ENCODE assay signal across 26 mouse cellular contexts in genomic region chr11:120053846-120054245, GRCm38 (mm10). TPM values are rescaled to one million over a fixed set of nuclear protein-coding genes. Genes with fewer than 3 reads are reported as not detected.
DNase-seq lines count a peak whose midpoint lies in the region; ATAC-seq and TF ChIP-seq lines count a peak whose summit lies in the region.
"Had no signal": no experiment of that assay in that cellular context is flagged by ENCODE, and none has a peak within 500 bp of the region (broad histone marks: within the 10 kb centered on the region; RNA-seq: fewer than 3 reads in every experiment).

No protein-coding gene starts in this region.

- ATAC-seq in inflammation-experienced regulatory T-cells, adult 6 months: no peak
- ATAC-seq in intestine, embryonic 15.5 days: no peak
- ATAC-seq: activated CD4-positive, CD25-positive, alpha-beta regulatory T cell, adult 4 months; CD4-positive, CD25-positive, alpha-beta regulatory T cell, adult 4 months; Patski had no signal

- no peaks in the 10 kb centered on the region for H3K27me3 ChIP-seq in intestine, embryonic 15.5 days (replicated peaks)
- H3K27me3 ChIP-seq: Patski had no signal

- WGBS in intestine, embryonic 15.5 days: 75% methylated on average over 4 of the region's 4 CpGs

- H3K4me3 ChIP-seq in ES-E14 (ENCODE audit: insufficient read depth in 1 of 2, low read depth in 1 of 2, low read length in 2 of 2, poor library complexity in 1 of 2, severe bottlenecking in 1 of 2): no peak overlapping the region
- H3K4me3 ChIP-seq in intestine, embryonic 15.5 days (replicated peaks): no peak overlapping the region

- H3K27ac ChIP-seq in ES-E14 (ENCODE audit: insufficient read depth, low read depth, low read length, poor library complexity, severe bottlenecking): no peak overlapping the region
- no peak overlapping the region for H3K27ac ChIP-seq in intestine, embryonic 15.5 days

- H3K4me2 ChIP-seq in intestine, embryonic 15.5 days (replicated peaks): no peak overlapping the region

- H3K9me3 ChIP-seq in ES-E14 (ENCODE audit: control insufficient read depth, insufficient read depth, low read depth, low read length): no peaks in the 10 kb centered on the region
- no peaks in the 10 kb centered on the region for H3K9me3 ChIP-seq in intestine, embryonic 15.5 days
- H3K9me3 ChIP-seq: G1E had no signal

- no peak overlapping the region for H3K9ac ChIP-seq in ES-E14 (ENCODE audit: insufficient read depth, low read depth, low read length, poor library complexity, severe bottlenecking)
- H3K9ac ChIP-seq in intestine, embryonic 15.5 days: no peak overlapping the region

- no peaks in the 10 kb centered on the region for H3K36me3 ChIP-seq in ES-E14 (ENCODE audit: control insufficient read depth, insufficient read depth, low read length, poor library complexity, severe bottlenecking)
- no peaks in the 10 kb centered on the region for H3K36me3 ChIP-seq in intestine, embryonic 15.5 days
- H3K36me3 ChIP-seq: G1E had no signal

- H3K4me1 ChIP-seq in ES-E14 (ENCODE audit: control insufficient read depth in 2 of 2, insufficient read depth in 2 of 2, low read length in 2 of 2, poor library complexity in 1 of 2): peaks cover 0 to 4% of the 10 kb centered on the region in 2 experiments; a peak in 1 of 4 replicates
- peaks cover 14% of the 10 kb centered on the region for H3K4me1 ChIP-seq in intestine, embryonic 15.5 days (replicated peaks)

- in situ Hi-C loops in ES-E14 (cut with MboI; ENCODE audit: low sequenced_read_pairs in 2 of 2, unreplicated experiment in 2 of 2): no loop called here

- peak; percentile 76 for DNase-seq in ES-CJ7 (ENCODE audit: low read depth, low spot score)
- no peak for DNase-seq in ES-E14 (ENCODE audit: low read depth, low spot score)
- DNase-seq in R1 (ENCODE audit: low read depth, low spot score): peak; percentile 61
- peak; percentile 52 for DNase-seq in ZHBTc4 (ENCODE audit: low read depth, low spot score)
- DNase-seq in kidney, postnatal 4 days: no peak
- no peak for DNase-seq in layer of hippocampus, postnatal 10 days (ENCODE audit: low spot score in 2 of 2)
- DNase-seq: adrenal gland, adult 2 months; adrenal gland, adult 8-10 months; adrenal gland, postnatal 10 days; adrenal gland, postnatal 14 days; adrenal gland, postnatal 25 days; adrenal gland, postnatal 36 days; B cell, adult 2 months; cerebellum, adult 11 months; cerebellum, adult 11-12 months; cerebellum, adult 18-20 months; cerebellum, adult 2 months; cerebellum, adult 8-10 months; cerebellum, adult 9-10 months had no signal

TF ChIP-seq in ES-E14, 5 proteins besides CTCF, POLR2A, EP300 and RAD21:
- no peak for TF ChIP-seq HCFC1 (IDR thresholded peaks at IDR 0.05; ENCODE audit: borderline replicate concordance, insufficient read depth, low read length)
- TF ChIP-seq ZC3H11A (IDR thresholded peaks at IDR 0.05; ENCODE audit: borderline replicate concordance, low read depth, low read length): no peak
- 0 out of 2 replicates have a peak, but pooled peaks have one; percentile 60 for TF ChIP-seq CHD2 (IDR thresholded peaks at IDR 0.05; ENCODE audit: low read depth, low read length)

RNA-seq across cellular contexts. Expression of gene Aatk, which starts 6.9 kb away (rescaled TPM):
- total RNA-seq in ES-E14 (2012; rRNA removed): 1.2 and 2.2 TPM in 2 replicates
- polyA plus RNA-seq in inflammation-experienced regulatory T-cells, adult 6 months (2017; shearing (Covaris generic)): not detected
- 3.1 and 3.4 TPM in 2 replicates for polyA plus RNA-seq in intestine, embryonic 15.5 days (2015; fragmentation: Nextera tagmentation; extraction: Ambion mirVana)
- 100 to 1,000 TPM; 136 to 148 TPM for total RNA-seq in layer of hippocampus, postnatal 10 days (2021)
- polyA plus RNA-seq: activated CD4-positive, CD25-positive, alpha-beta regulatory T cell, adult 4 months; C2C12; CD4-positive, CD25-positive, alpha-beta regulatory T cell, adult 4 months; G1E had no signal

RNA-seq across cellular contexts. Expression of gene Cep131, which starts 32.8 kb away (rescaled TPM):
- 24.0 and 43.4 TPM in 2 replicates for total RNA-seq in ES-E14 (2012; rRNA removed)
- polyA plus RNA-seq in inflammation-experienced regulatory T-cells, adult 6 months (2017; shearing (Covaris generic)): under 1 TPM; 0.28 to 0.48 (median 0.29) TPM
- 14.2 and 19.7 TPM in 2 replicates for polyA plus RNA-seq in intestine, embryonic 15.5 days (2015; fragmentation: Nextera tagmentation; extraction: Ambion mirVana)
- 10 to 100 TPM; 44.3 to 53.4 TPM for total RNA-seq in layer of hippocampus, postnatal 10 days (2021)

RNA-seq across cellular contexts. Expression of gene Tepsin, which starts 44.7 kb away (rescaled TPM):
- total RNA-seq in ES-E14 (2012; rRNA removed): 26.5 and 37.1 TPM in 2 replicates
- polyA plus RNA-seq in inflammation-experienced regulatory T-cells, adult 6 months (2017; shearing (Covaris generic)): 10 to 100 TPM in 1 of 3 experiments, 1 to 10 TPM in 2; 8.1 to 12.5 (median 9.3) TPM
- polyA plus RNA-seq in intestine, embryonic 15.5 days (2015; fragmentation: Nextera tagmentation; extraction: Ambion mirVana): 15.4 and 17.7 TPM in 2 replicates
- 10 to 100 TPM; 19.3 to 19.7 TPM for total RNA-seq in layer of hippocampus, postnatal 10 days (2021)

RNA-seq across cellular contexts. Expression of gene Ndufaf8, which starts 44.9 kb away (rescaled TPM):
- 48.8 and 49.3 TPM in 2 replicates for total RNA-seq in ES-E14 (2012; rRNA removed)
- polyA plus RNA-seq in inflammation-experienced regulatory T-cells, adult 6 months (2017; shearing (Covaris generic)): 10 to 100 TPM; 88.3 to 98.3 (median 92.6) TPM
- 90.8 and 109 TPM in 2 replicates for polyA plus RNA-seq in intestine, embryonic 15.5 days (2015; fragmentation: Nextera tagmentation; extraction: Ambion mirVana)
- 10 to 100 TPM; 36.4 to 37.3 TPM for total RNA-seq in layer of hippocampus, postnatal 10 days (2021)

Comparison
In these comparisons a context has a peak if more than half of its experiments do, and no peak if none do; other contexts are left out.
1. DNase-seq: peak in ES-CJ7 (single experiment), R1 (single experiment) and ZHBTc4 (single experiment); none in ES-E14 (single experiment), kidney, postnatal 4 days (0 of 2) and layer of hippocampus, postnatal 10 days (0 of 2).
2. RNA of gene Aatk, which starts 6.9 kb away (total RNA-seq): 136 to 148 TPM in layer of hippocampus, postnatal 10 days; 1.2 to 2.2 TPM in ES-E14; every median in the first group is over 10 times any median in the second.